Mouse (Mus musculus) lung, postnatal 0 days (tissue): ENCODE data around the gene P4ha1. TPM values are rescaled to one million over a fixed set of nuclear protein-coding genes. Genes with fewer than 3 reads are reported as not detected.

Experiments used
- ATAC-seq: fragments of 200-750 bp; cut with Nextera tagmentation; 2 replicates; pipeline ENCODE4 v1.8.0; 2017; ENCODE audit warnings: moderate library complexity
- DNase-seq: peaks from one replicate; pipeline ENCODE4 v3.0.0-alpha.2; 2016; ENCODE audit warnings: low spot score
- H3K27ac ChIP-seq: fragments of 300-500 bp; sonication (generic); 2 replicates; pipeline ENCODE4 v1.5.1; 2014; ENCODE audit warnings: antibody characterized with exemption, mild to moderate bottlenecking, low read length, mixed read lengths
- H3K27me3 ChIP-seq: fragments of 300-500 bp; sonication (generic); replicated peaks from 2 replicates; pipeline ENCODE4 v1.6.1; 2014; ENCODE audit warnings: low read length, mixed read lengths; ENCODE audit not compliant: insufficient read depth
- H3K36me3 ChIP-seq: fragments of 300-500 bp; sonication (generic); 2 replicates; pipeline ENCODE4 v1.6.1; 2014; ENCODE audit warnings: low read length, mixed read lengths; ENCODE audit not compliant: insufficient read depth
- H3K4me1 ChIP-seq: fragments of 300-500 bp; sonication (generic); 2 replicates; pipeline ENCODE4 v1.6.1; 2014; ENCODE audit warnings: antibody characterized with exemption, low read depth, low read length, mixed read lengths; ENCODE audit not compliant: insufficient read depth
- H3K4me2 ChIP-seq: fragments of 300-500 bp; sonication (generic); replicated peaks from 2 replicates; pipeline ENCODE4 v1.6.1; 2014; ENCODE audit warnings: low read depth, mild to moderate bottlenecking, low read length, moderate library complexity, mixed read lengths
- H3K4me3 ChIP-seq: fragments of 300-500 bp; sonication (generic); 2 replicates; pipeline ENCODE4 v1.5.1; 2014; ENCODE audit warnings: low read depth, low read length
- H3K9ac ChIP-seq: fragments of 300-500 bp; sonication (generic); replicated peaks from 2 replicates; pipeline ENCODE4 v1.6.1; 2014; ENCODE audit warnings: low read depth, mild to moderate bottlenecking
- H3K9me3 ChIP-seq: fragments of 300-500 bp; sonication (generic); 2 replicates; pipeline ENCODE4 v1.6.1; 2016; ENCODE audit warnings: low read length, mixed read lengths
- CTCF ChIP-seq: IDR thresholded peaks from 2 replicates; pipeline ENCODE4 v1.5.1; 2016; ENCODE audit warnings: antibody characterized with exemption, mild to moderate bottlenecking
- EP300 ChIP-seq: IDR thresholded peaks from 2 replicates; pipeline ENCODE4 v1.6.1; 2016; ENCODE audit warnings: antibody characterized with exemption, mild to moderate bottlenecking, control low read depth
- WGBS: fragments of 180-500 bp; shearing (Covaris S2); extraction: QIAGEN DNeasy Blood & Tissue Kit; methylation state at CpG from one replicate; pipeline ENCODE4 v1.1.7; 2014; 5-methylcytosine and 5-hydroxymethylcytosine counted together
- polyA plus RNA-seq: library from polyadenylated mRNA; unstranded; fragments of >200 nt; fragmentation: Nextera tagmentation; extraction: Ambion mirVana; gene quantifications from 2 replicates; pipeline ENCODE4 v1.2.1, GENCODE M21; 2015

The P4ha1 gene
- polyA plus RNA-seq, 1 experiment from 2014 or later: 40.6 TPM

GRCm38 (mm10) chr10:59311881-59312280, 11.2 kb upstream of the P4ha1 start:
- WGBS: 80% methylated on average over 5 of the region's 5 CpGs
- Histone ChIP-seq H3K9ac (no peak overlapping the region), H3K36me3 (no peaks in the 10 kb centered on the region), H3K4me3 (no peak overlapping the region), H3K4me1 (peaks cover 15% of the 10 kb centered on the region; the same call in 1 of the 2 replicates), H3K4me2 (no peak overlapping the region), H3K27me3 (no peaks in the 10 kb centered on the region), H3K27ac (no peak overlapping the region), H3K9me3 (no peaks in the 10 kb centered on the region)
- ATAC-seq: no peak
- TF ChIP-seq EP300: no peak
- TF ChIP-seq CTCF: no peak
- DNase-seq: no peak

- Histone ChIP-seq H3K9me3 (no peaks in the 10 kb centered on the region), H3K4me1 (peaks cover 5% of the 10 kb centered on the region; the same call in 1 of the 2 replicates), H3K4me3 (no peak overlapping the region), H3K36me3 (no peaks in the 10 kb centered on the region), H3K4me2 (no peak overlapping the region), H3K27ac (no peak overlapping the region), H3K27me3 (no peaks in the 10 kb centered on the region), H3K9ac (no peak overlapping the region)
- 83% methylated on average over 3 of the region's 3 CpGs for WGBS
- DNase-seq: no peak
- ATAC-seq: no peak
- no peak for TF ChIP-seq CTCF
- TF ChIP-seq EP300: no peak
Measured at GRCm38 (mm10) chr10:59321112-59321511, 2.0 kb upstream of the P4ha1 start.

- no peaks in the 10 kb centered on the region for H3K36me3 ChIP-seq
- no peaks in the 10 kb centered on the region for H3K9me3 ChIP-seq
- no peak overlapping the region for H3K4me2 ChIP-seq
- H3K9ac ChIP-seq: no peak overlapping the region
- DNase-seq: no peak
- H3K27ac ChIP-seq: 0 out of 2 replicates have a peak overlapping the region, but pooled peaks have one; percentile 38
- 64% methylated on average over 4 of the region's 4 CpGs for WGBS
- H3K4me1 ChIP-seq: peaks cover 5% of the 10 kb centered on the region; the same call in 1 of the 2 replicates
- no peaks in the 10 kb centered on the region for H3K27me3 ChIP-seq
- H3K4me3 ChIP-seq: peak overlapping the region; percentile 86; the same call in 1 of the 2 replicates
- ATAC-seq: no peak
- TF ChIP-seq EP300 (no peak), CTCF (no peak)
Measured at GRCm38 (mm10) chr10:59322271-59322670, 825 bp upstream of the P4ha1 start.

GRCm38 (mm10) chr10:59323488-59324161, 529 bp downstream of the P4ha1 start:
- no peak for TF ChIP-seq CTCF
- TF ChIP-seq EP300: no peak
- no peaks in the 10 kb centered on the region for H3K36me3 ChIP-seq
- no peaks in the 10 kb centered on the region for H3K27me3 ChIP-seq
- ATAC-seq (peak; percentile 80), DNase-seq (peak; percentile 81)
- H3K4me1 ChIP-seq: peaks cover 5% of the 10 kb centered on the region; the same call in 1 of the 2 replicates
- H3K9ac ChIP-seq: peak overlapping the region; percentile 69
- WGBS: under 1% methylated on average over 43 of the region's 49 CpGs
- peak overlapping the region; percentile 94 for H3K27ac ChIP-seq
- no peaks in the 10 kb centered on the region for H3K9me3 ChIP-seq
- H3K4me2 ChIP-seq: peak overlapping the region; percentile 66
- H3K4me3 ChIP-seq: peak overlapping the region; percentile 86

- TF ChIP-seq EP300 (no peak), CTCF (no peak)
- ATAC-seq: no peak
- DNase-seq: peak; percentile 66
- peak overlapping the region; percentile 86 for H3K4me3 ChIP-seq
- WGBS: 9% methylated on average over 15 of the region's 15 CpGs
- H3K36me3 ChIP-seq: no peaks in the 10 kb centered on the region
- H3K27ac ChIP-seq: peak overlapping the region; percentile 94
- peak overlapping the region; percentile 69 for H3K9ac ChIP-seq
- H3K27me3 ChIP-seq: no peaks in the 10 kb centered on the region
- H3K9me3 ChIP-seq: no peaks in the 10 kb centered on the region
- H3K4me1 ChIP-seq: peaks cover 5% of the 10 kb centered on the region; the same call in 1 of the 2 replicates
- H3K4me2 ChIP-seq: peak overlapping the region; percentile 66
Measured at GRCm38 (mm10) chr10:59324311-59325165, 1.4 kb downstream of the P4ha1 start.

- no peak for ATAC-seq
- 69% methylated on average over 8 of the region's 8 CpGs for WGBS
- Histone ChIP-seq H3K9ac (no peak overlapping the region), H3K9me3 (no peaks in the 10 kb centered on the region), H3K4me3 (no peak overlapping the region), H3K4me1 (peaks cover 5% of the 10 kb centered on the region; the same call in 1 of the 2 replicates), H3K27ac (no peak overlapping the region), H3K4me2 (no peak overlapping the region), H3K27me3 (no peaks in the 10 kb centered on the region), H3K36me3 (no peaks in the 10 kb centered on the region)
- no peak for DNase-seq
- TF ChIP-seq CTCF (no peak), EP300 (no peak)
Measured at GRCm38 (mm10) chr10:59326612-59327315, 3.7 kb downstream of the P4ha1 start.
